Mouse (Mus musculus) forebrain, embryonic 16.5 days (tissue): Measurements from ENCODE around the gene Nox4. TPM values are rescaled to one million over a fixed set of nuclear protein-coding genes. Genes with fewer than 3 reads are reported as not detected.

Source experiments
- ATAC-seq: fragments of 200-750 bp; cut with Nextera tagmentation; 2 replicates; pipeline ENCODE4 v1.8.0; 2017; ENCODE audit warnings: mild to moderate bottlenecking, moderate library complexity
- H3K27ac ChIP-seq: fragments of 300-500 bp; sonication (generic); 2 replicates; pipeline ENCODE4 v1.5.1; 2014; ENCODE audit warnings: low read length, control low read depth
- H3K27me3 ChIP-seq: fragments of 300-500 bp; sonication (generic); replicated peaks from 2 replicates; pipeline ENCODE4 v1.6.1; 2014; ENCODE audit warnings: low read length; ENCODE audit not compliant: control insufficient read depth, insufficient read depth
- H3K36me3 ChIP-seq: fragments of 300-500 bp; sonication (generic); 2 replicates; pipeline ENCODE4 v1.6.1; 2014; ENCODE audit not compliant: control insufficient read depth, insufficient read depth
- H3K4me1 ChIP-seq: fragments of 300-500 bp; sonication (generic); replicated peaks from 2 replicates; pipeline ENCODE4 v1.6.1; 2014; ENCODE audit warnings: low read length; ENCODE audit not compliant: control insufficient read depth, insufficient read depth
- H3K4me2 ChIP-seq: fragments of 300-500 bp; sonication (generic); 2 replicates; pipeline ENCODE4 v1.6.1; 2014; ENCODE audit warnings: mild to moderate bottlenecking, low read length, control low read depth
- H3K4me3 ChIP-seq: fragments of 300-500 bp; sonication (generic); replicated peaks from 2 replicates; pipeline ENCODE4 v1.5.1; 2014; ENCODE audit warnings: mild to moderate bottlenecking, low read length, control low read depth
- H3K9ac ChIP-seq: fragments of 300-500 bp; sonication (generic); replicated peaks from 2 replicates; pipeline ENCODE4 v1.6.1; 2014; ENCODE audit warnings: low read depth, low read length, control low read depth
- H3K9me3 ChIP-seq: fragments of 300-500 bp; sonication (generic); 2 replicates; pipeline ENCODE4 v1.6.1; 2016; ENCODE audit warnings: low read length; ENCODE audit not compliant: control insufficient read depth
- WGBS: fragments of 180-500 bp; shearing (Covaris S2); extraction: QIAGEN DNeasy Blood & Tissue Kit; methylation state at CpG from one replicate; pipeline ENCODE4 v1.1.7; 2014; 5-methylcytosine and 5-hydroxymethylcytosine counted together
- polyA plus RNA-seq: library from polyadenylated mRNA; unstranded; fragments of >200 nt; fragmentation: Nextera tagmentation; extraction: Ambion mirVana; gene quantifications from 2 replicates; pipeline ENCODE4 v1.2.1, GENCODE M21; 2015

Gene Nox4
- polyA plus RNA-seq, 1 experiment from 2014 or later: 1.4 TPM

DNA sequence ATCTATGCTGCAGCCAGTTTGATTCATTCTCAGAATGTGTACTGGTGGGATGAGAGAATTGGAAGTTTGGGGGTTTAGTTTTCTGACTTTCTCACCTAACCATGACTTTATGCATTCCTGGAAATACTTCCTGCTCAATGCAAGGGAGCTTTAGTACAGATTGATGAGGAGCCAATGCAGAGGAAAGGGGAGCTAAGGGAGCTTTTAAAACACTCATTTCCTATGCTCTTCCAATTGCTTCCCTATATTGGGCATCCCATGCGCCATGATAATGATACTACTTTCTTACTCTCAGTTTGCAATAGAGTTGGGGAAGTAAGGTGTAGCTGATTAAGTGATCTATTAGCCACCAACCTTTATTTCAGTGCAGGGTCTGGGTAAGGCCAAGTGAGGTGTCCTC, 1.0 kb downstream of the Nox4 start:
- no peaks in the 10 kb centered on the region for H3K9me3 ChIP-seq
- H3K27ac ChIP-seq: no peak overlapping the region
- H3K4me2 ChIP-seq: peak overlapping the region; percentile 86
- 0 out of 2 replicates have a peak, but pooled peaks cover 2% of the 10 kb centered on the region for H3K4me1 ChIP-seq
- H3K36me3 ChIP-seq: no peaks in the 10 kb centered on the region
- 72% methylated on average over 1 of the region's 1 CpGs for WGBS
- H3K27me3 ChIP-seq: no peaks in the 10 kb centered on the region
- H3K9ac ChIP-seq: peak overlapping the region; percentile 89
- H3K4me3 ChIP-seq: peak overlapping the region; percentile 76
- peak; percentile 20 for ATAC-seq

DNA sequence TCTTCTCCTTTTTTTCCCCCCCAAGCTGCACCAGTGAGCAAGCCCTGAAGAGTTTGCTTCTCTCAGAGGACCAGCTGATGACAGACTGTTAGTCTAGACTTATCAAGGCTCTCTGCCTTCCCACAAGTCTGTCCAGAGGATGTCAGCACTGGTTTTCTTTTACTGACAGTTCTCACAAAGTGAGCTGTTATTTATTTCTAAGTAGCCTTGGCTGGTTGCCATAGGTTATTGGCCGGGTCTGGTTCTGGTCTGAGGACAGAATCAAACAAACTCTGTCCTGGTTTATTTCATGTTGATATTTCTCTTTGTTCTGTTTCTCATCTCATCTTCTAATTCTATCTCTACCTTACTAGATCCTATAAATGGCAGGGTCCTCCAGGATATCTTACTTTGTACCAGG, 2.0 kb downstream of the Nox4 start:
- Histone ChIP-seq H3K4me3 (no peak overlapping the region), H3K9ac (no peak overlapping the region), H3K36me3 (no peaks in the 10 kb centered on the region), H3K9me3 (no peaks in the 10 kb centered on the region), H3K4me2 (no peak overlapping the region), H3K27ac (no peak overlapping the region), H3K4me1 (0 out of 2 replicates have a peak, but pooled peaks cover 2% of the 10 kb centered on the region), H3K27me3 (no peaks in the 10 kb centered on the region)
- ATAC-seq: no peak
- WGBS: 41% methylated on average over 1 of the region's 1 CpGs

DNA sequence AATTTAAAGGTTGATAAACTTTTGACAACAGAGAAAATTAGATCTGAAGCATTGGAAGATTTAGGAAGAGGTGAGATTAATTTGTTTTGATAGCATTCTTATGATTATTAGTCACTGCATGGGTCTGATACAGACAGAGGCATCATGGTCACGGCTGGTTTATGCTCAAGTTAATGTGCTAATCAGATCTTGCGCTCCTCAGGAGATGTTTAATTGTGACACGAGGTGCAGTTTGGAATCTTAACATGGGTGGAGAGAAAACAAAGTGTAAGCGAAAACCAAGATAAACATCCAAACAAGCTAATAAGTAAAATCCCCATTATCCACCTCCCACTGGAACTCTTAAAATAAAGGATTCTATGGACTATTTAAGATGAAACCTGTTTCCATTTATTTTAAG, 6.2 kb downstream of the Nox4 start:
- Histone ChIP-seq H3K9me3 (no peaks in the 10 kb centered on the region), H3K36me3 (no peaks in the 10 kb centered on the region), H3K4me1 (no peaks in the 10 kb centered on the region), H3K27ac (no peak overlapping the region), H3K4me3 (no peak overlapping the region), H3K27me3 (no peaks in the 10 kb centered on the region), H3K4me2 (no peak overlapping the region), H3K9ac (no peak overlapping the region)
- WGBS: 75% methylated on average over 4 of the region's 4 CpGs
- no peak for ATAC-seq

GRCm38 (mm10) chr7:87277225-87277624, 31.3 kb downstream of the Nox4 start:
- H3K4me1 ChIP-seq: no peaks in the 10 kb centered on the region
- no peak overlapping the region for H3K4me3 ChIP-seq
- no peaks in the 10 kb centered on the region for H3K36me3 ChIP-seq
- H3K27ac ChIP-seq: no peak overlapping the region
- 3% methylated on average over 1 of the region's 1 CpGs for WGBS
- ATAC-seq: peak; percentile 72
- H3K9me3 ChIP-seq: no peaks in the 10 kb centered on the region
- no peaks in the 10 kb centered on the region for H3K27me3 ChIP-seq
- H3K9ac ChIP-seq: no peak overlapping the region
- no peak overlapping the region for H3K4me2 ChIP-seq

DNA sequence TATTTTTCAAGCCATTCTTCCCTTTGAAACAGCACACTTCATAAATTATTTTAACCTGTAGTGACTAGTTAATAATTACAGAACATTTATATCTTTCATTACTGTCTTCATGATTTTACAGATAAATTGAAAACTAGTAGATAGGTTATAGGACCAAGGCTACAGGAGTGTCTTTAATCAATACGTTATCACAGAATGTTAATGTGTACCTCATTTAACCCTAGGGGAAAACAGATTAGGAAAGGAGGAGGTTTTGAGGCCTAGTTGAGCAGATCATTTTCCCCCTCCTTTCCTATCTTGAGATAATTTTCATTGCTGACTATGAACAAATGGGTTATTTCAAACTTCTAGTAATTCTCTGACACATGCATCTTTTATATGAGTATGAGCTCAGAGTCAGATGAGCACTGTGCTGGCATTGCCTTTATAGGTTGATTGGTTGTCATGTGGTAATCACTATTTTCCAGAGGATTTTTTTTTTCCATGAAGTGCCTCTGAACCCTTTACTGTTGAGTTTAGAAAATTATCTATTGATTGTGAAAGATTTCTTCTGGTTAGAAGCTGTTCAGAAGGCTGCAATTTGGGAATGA, 57.9 kb downstream of the Nox4 start:
- H3K9ac ChIP-seq: no peak overlapping the region
- no peaks in the 10 kb centered on the region for H3K36me3 ChIP-seq
- no peaks in the 10 kb centered on the region for H3K9me3 ChIP-seq
- no peak overlapping the region for H3K4me3 ChIP-seq
- no peak overlapping the region for H3K27ac ChIP-seq
- no peaks in the 10 kb centered on the region for H3K27me3 ChIP-seq
- WGBS: 90% methylated on average over 1 of the region's 1 CpGs
- H3K4me2 ChIP-seq: no peak overlapping the region
- H3K4me1 ChIP-seq: no peaks in the 10 kb centered on the region
- ATAC-seq: no peak

- 77% methylated on average over 3 of the region's 3 CpGs for WGBS
- no peak for ATAC-seq
Measured at GRCm38 (mm10) chr7:87321571-87321970, 75.7 kb downstream of the Nox4 start.

GRCm38 (mm10) chr7:87322085-87322484, 76.2 kb downstream of the Nox4 start:
- no peak overlapping the region for H3K27ac ChIP-seq
- H3K27me3 ChIP-seq: no peaks in the 10 kb centered on the region
- 90% methylated on average over 1 of the region's 1 CpGs for WGBS
- H3K4me3 ChIP-seq: no peak overlapping the region
- no peaks in the 10 kb centered on the region for H3K4me1 ChIP-seq
- ATAC-seq: no peak
- no peak overlapping the region for H3K4me2 ChIP-seq
- no peaks in the 10 kb centered on the region for H3K36me3 ChIP-seq
- no peaks in the 10 kb centered on the region for H3K9me3 ChIP-seq
- H3K9ac ChIP-seq: no peak overlapping the region

More at GRCm38 (mm10) chr7:87321571-87321970, 75.7 kb downstream of the Nox4 start:
- no peak overlapping the region for H3K4me3 ChIP-seq
- H3K36me3 ChIP-seq: no peaks in the 10 kb centered on the region
- no peak overlapping the region for H3K27ac ChIP-seq
- H3K4me1 ChIP-seq: no peaks in the 10 kb centered on the region
- no peaks in the 10 kb centered on the region for H3K9me3 ChIP-seq
- no peak overlapping the region for H3K9ac ChIP-seq
- H3K27me3 ChIP-seq: no peaks in the 10 kb centered on the region
- H3K4me2 ChIP-seq: no peak overlapping the region

DNA sequence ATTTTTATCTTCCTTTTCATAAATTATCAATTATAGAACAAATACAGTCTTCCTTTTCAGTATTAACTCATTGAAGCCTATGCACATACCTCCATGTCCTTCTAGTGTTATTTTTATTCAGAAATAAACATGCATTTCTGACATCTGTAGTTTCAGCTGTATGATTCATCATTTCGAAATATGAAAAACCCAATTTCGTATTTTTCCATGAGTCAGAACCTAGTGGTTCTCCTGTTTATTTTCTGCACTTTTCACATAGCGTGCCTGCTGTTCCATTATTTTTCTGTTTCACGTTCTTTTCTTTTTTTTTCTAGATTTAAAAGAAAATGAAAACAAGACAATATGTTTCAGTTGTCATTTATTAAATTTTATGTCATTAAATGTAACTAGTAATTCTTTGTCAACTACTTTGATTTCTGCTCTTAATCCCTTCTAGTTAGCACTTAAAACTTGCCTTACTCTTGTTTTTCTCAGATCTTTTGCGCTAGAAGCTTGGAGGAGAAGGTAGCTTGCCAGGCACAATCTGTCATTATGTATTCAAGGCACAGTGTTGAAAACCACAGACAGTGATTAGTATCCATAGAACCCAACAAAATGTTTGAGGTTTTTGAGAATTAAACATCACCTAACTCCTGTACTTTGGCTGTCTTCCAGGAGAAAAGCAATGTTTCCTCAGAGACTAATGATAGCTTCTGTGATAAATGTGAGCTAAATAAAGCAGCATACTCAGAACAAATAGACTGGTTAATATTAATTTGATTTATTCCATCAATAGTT, 85.1 kb downstream of the Nox4 start:
- H3K4me3 ChIP-seq: no peak overlapping the region
- H3K4me1 ChIP-seq: no peaks in the 10 kb centered on the region
- H3K36me3 ChIP-seq: no peaks in the 10 kb centered on the region
- ATAC-seq: no peak
- H3K27ac ChIP-seq: no peak overlapping the region
- no peak overlapping the region for H3K4me2 ChIP-seq
- H3K9ac ChIP-seq: no peak overlapping the region
- WGBS: 84% methylated on average over 5 of the region's 5 CpGs
- no peaks in the 10 kb centered on the region for H3K27me3 ChIP-seq
- H3K9me3 ChIP-seq: no peaks in the 10 kb centered on the region

- no peaks in the 10 kb centered on the region for H3K27me3 ChIP-seq
- no peak overlapping the region for H3K4me3 ChIP-seq
- no peak overlapping the region for H3K4me2 ChIP-seq
- 76% methylated on average over 3 of the region's 3 CpGs for WGBS
- no peaks in the 10 kb centered on the region for H3K9me3 ChIP-seq
- ATAC-seq: no peak
- H3K36me3 ChIP-seq: no peaks in the 10 kb centered on the region
- no peaks in the 10 kb centered on the region for H3K4me1 ChIP-seq
- H3K9ac ChIP-seq: no peak overlapping the region
- no peak overlapping the region for H3K27ac ChIP-seq
Measured at GRCm38 (mm10) chr7:87345598-87345997, 99.7 kb downstream of the Nox4 start.
